Mouse (Mus musculus) thymus, adult 2 months (tissue): ENCODE data around the gene Sik3.

Source experiments
- CTCF ChIP-seq: fragments of 200-500 bp; IDR thresholded peaks from 2 replicates; pipeline ENCODE4 v1.5.1; 2012; ENCODE audit warnings: mild to moderate bottlenecking, control low read depth, low read length, moderate library complexity, borderline replicate concordance; ENCODE audit not compliant: control insufficient read depth, poor library complexity, insufficient read depth; ENCODE audit errors: extremely low read depth
- POLR2A ChIP-seq: fragments of 200-500 bp; IDR thresholded peaks from 2 replicates; pipeline ENCODE4 v1.6.1; 2012; ENCODE audit warnings: mild to moderate bottlenecking, low read length, control low read depth, moderate library complexity; ENCODE audit not compliant: control insufficient read depth, poor library complexity, insufficient read depth; ENCODE audit errors: extremely low read depth

- TF ChIP-seq POLR2A = no peak
- TF ChIP-seq CTCF = no peak
Measured at GRCm38 (mm10) chr9:46015081-46015551, 2.5 kb downstream of the Sik3 start.
